Comparison of ENCODE assay signal across 12 mouse cellular contexts in genomic region chr19:24213299-24213698, GRCm38 (mm10). TPM values are rescaled to one million over a fixed set of nuclear protein-coding genes. Genes with fewer than 3 reads are reported as not detected.
DNase-seq lines count a peak whose midpoint lies in the region; ATAC-seq and TF ChIP-seq lines count a peak whose summit lies in the region.
"Had no signal": no experiment of that assay in that cellular context is flagged by ENCODE, and none has a peak within 500 bp of the region (broad histone marks: within the 10 kb centered on the region; RNA-seq: fewer than 3 reads in every experiment).

No protein-coding gene starts in this region.

- peak; percentile 19 for DNase-seq in forebrain, embryonic 14.5 days (ENCODE audit: low spot score)
- DNase-seq in kidney, postnatal 4 days: peak; percentile 12 to 17
- DNase-seq in kidney, adult 2 months: no peak
- DNase-seq in embryo, embryonic 10 days (ENCODE audit: low spot score): peak; percentile 74
- DNase-seq in gastrocnemius, postnatal 25 days: no peak
- DNase-seq in frontal cortex, postnatal 36 days (ENCODE audit: low spot score in 2 of 2): no peak
- DNase-seq: adrenal gland, adult 8-10 months; B cell, adult 2 months; kidney, postnatal 25 days had no signal

- 56% methylated on average over 7 of the region's 7 CpGs for WGBS in forebrain, embryonic 14.5 days
- WGBS in forebrain, embryonic 16.5 days: 65% methylated on average over 7 of the region's 7 CpGs
- WGBS in kidney, adult 2 months: 58% methylated on average over 7 of the region's 7 CpGs
- 34% methylated on average over 7 of the region's 7 CpGs for WGBS in hindbrain, embryonic 15.5 days

- no peak for TF ChIP-seq CTCF in kidney, adult 2 months (conservative IDR thresholded peaks at IDR 0.05; ENCODE audit: insufficient read depth, insufficient read length, low read depth, low read length)

- TF ChIP-seq POLR2A in kidney, adult 2 months (IDR thresholded peaks at IDR 0.05; ENCODE audit: low read depth, low read length): no peak

- H3K9me3 ChIP-seq in forebrain, embryonic 14.5 days (replicated peaks; ENCODE audit: control insufficient read depth, low read length): no peaks in the 10 kb centered on the region
- H3K9me3 ChIP-seq in forebrain, embryonic 16.5 days (ENCODE audit: control insufficient read depth, low read length): no peaks in the 10 kb centered on the region
- no peaks in the 10 kb centered on the region for H3K9me3 ChIP-seq in hindbrain, embryonic 15.5 days

- H3K27ac ChIP-seq in forebrain, embryonic 14.5 days (ENCODE audit: low read depth, low read length): no peak overlapping the region
- H3K27ac ChIP-seq in forebrain, embryonic 16.5 days (ENCODE audit: low read length): no peak overlapping the region
- H3K27ac ChIP-seq in kidney, adult 2 months (ENCODE audit: insufficient read depth, low read depth, low read length): no peak overlapping the region
- H3K27ac ChIP-seq in hindbrain, embryonic 15.5 days (replicated peaks): no peak overlapping the region
- H3K27ac ChIP-seq: liver, embryonic 14.5 days had no signal

- no peaks in the 10 kb centered on the region for H3K27me3 ChIP-seq in forebrain, embryonic 14.5 days (replicated peaks; ENCODE audit: control insufficient read depth, insufficient read depth, low read length)
- no peaks in the 10 kb centered on the region for H3K27me3 ChIP-seq in forebrain, embryonic 16.5 days (replicated peaks; ENCODE audit: control insufficient read depth, insufficient read depth, low read length)
- no peaks in the 10 kb centered on the region for H3K27me3 ChIP-seq in kidney, adult 2 months (replicated peaks; ENCODE audit: control insufficient read depth, insufficient read depth, low read length)
- H3K27me3 ChIP-seq in hindbrain, embryonic 15.5 days: no peaks in the 10 kb centered on the region

- no peaks in the 10 kb centered on the region for H3K36me3 ChIP-seq in forebrain, embryonic 14.5 days (ENCODE audit: control insufficient read depth, insufficient read depth, low read length)
- H3K36me3 ChIP-seq in forebrain, embryonic 16.5 days (ENCODE audit: control insufficient read depth, insufficient read depth): no peaks in the 10 kb centered on the region
- H3K36me3 ChIP-seq in kidney, adult 2 months (ENCODE audit: control insufficient read depth, insufficient read depth, low read length): no peaks in the 10 kb centered on the region
- H3K36me3 ChIP-seq in hindbrain, embryonic 15.5 days: no peaks in the 10 kb centered on the region

- ATAC-seq in forebrain, embryonic 14.5 days: no peak
- no peak for ATAC-seq in forebrain, embryonic 16.5 days
- ATAC-seq in hindbrain, embryonic 15.5 days (ENCODE audit: low FRiP score, low read depth): peak; percentile 56; the same call in 1 of the 2 replicates

- H3K9ac ChIP-seq in forebrain, embryonic 14.5 days (ENCODE audit: low read length): no peak overlapping the region
- no peak overlapping the region for H3K9ac ChIP-seq in forebrain, embryonic 16.5 days (replicated peaks; ENCODE audit: low read depth, low read length)
- no peak overlapping the region for H3K9ac ChIP-seq in hindbrain, embryonic 15.5 days
- H3K9ac ChIP-seq: liver, embryonic 14.5 days had no signal

- H3K4me1 ChIP-seq in forebrain, embryonic 14.5 days (ENCODE audit: control insufficient read depth, insufficient read depth, low read length): 0 out of 2 replicates have a peak, but pooled peaks cover 2% of the 10 kb centered on the region
- H3K4me1 ChIP-seq in forebrain, embryonic 16.5 days (replicated peaks; ENCODE audit: control insufficient read depth, insufficient read depth, low read length): 0 out of 2 replicates have a peak, but pooled peaks cover 4% of the 10 kb centered on the region
- peaks cover 4% of the 10 kb centered on the region; the same call in 1 of the 2 replicates for H3K4me1 ChIP-seq in kidney, adult 2 months (ENCODE audit: control insufficient read depth, insufficient read depth, low read length)
- H3K4me1 ChIP-seq in hindbrain, embryonic 15.5 days (replicated peaks): no peaks in the 10 kb centered on the region

- H3K4me3 ChIP-seq in forebrain, embryonic 14.5 days (ENCODE audit: low read depth, low read length): no peak overlapping the region
- H3K4me3 ChIP-seq in forebrain, embryonic 16.5 days (replicated peaks; ENCODE audit: low read length): no peak overlapping the region
- H3K4me3 ChIP-seq in kidney, adult 2 months (ENCODE audit: insufficient read depth, low read depth, low read length): no peak overlapping the region
- H3K4me3 ChIP-seq in hindbrain, embryonic 15.5 days: no peak overlapping the region

- H3K4me2 ChIP-seq in forebrain, embryonic 14.5 days (ENCODE audit: low read length): no peak overlapping the region
- H3K4me2 ChIP-seq in forebrain, embryonic 16.5 days (ENCODE audit: low read length): no peak overlapping the region
- no peak overlapping the region for H3K4me2 ChIP-seq in hindbrain, embryonic 15.5 days

RNA-seq across cellular contexts. Expression of gene Tjp2, which starts 11.5 kb away (rescaled TPM):
- polyA plus RNA-seq in forebrain, embryonic 14.5 days (2014; fragmentation: Nextera tagmentation; extraction: Ambion mirVana): 9.0 and 11.6 TPM in 2 replicates
- polyA plus RNA-seq in forebrain, embryonic 16.5 days (2015; fragmentation: Nextera tagmentation; extraction: Ambion mirVana): 11.3 and 15.0 TPM in 2 replicates
- polyA plus RNA-seq in kidney, adult 2 months (2012; rRNA removed): 13.0 and 13.4 TPM in 2 replicates
- polyA plus RNA-seq in hindbrain, embryonic 15.5 days (2015; fragmentation: Nextera tagmentation; extraction: Ambion mirVana): 12.9 and 13.9 TPM in 2 replicates
- 1 to 10 TPM; 4.4 to 4.8 TPM for total RNA-seq in gastrocnemius, postnatal 25 days (2021)

Comparison
In these comparisons a context has a peak if more than half of its experiments do, and no peak if none do; other contexts are left out.
1. DNase-seq: peak in forebrain, embryonic 14.5 days (single experiment), kidney, postnatal 4 days (2 of 2) and embryo, embryonic 10 days (single experiment); none in kidney, adult 2 months (single experiment), gastrocnemius, postnatal 25 days (single experiment) and frontal cortex, postnatal 36 days (0 of 2).